Mouse (Mus musculus) limb, embryonic 14.5 days (tissue): ENCODE data around the gene Zranb3. TPM values are rescaled to one million over a fixed set of nuclear protein-coding genes. Genes with fewer than 3 reads are reported as not detected.
"Not testable (repeated sequence)": the region's sequence is repeated elsewhere in the genome, so short reads cannot be mapped to it uniquely, and the experiment has no call there.

Source experiments
- ATAC-seq: fragments of 200-750 bp; cut with Nextera tagmentation; 2 replicates; pipeline ENCODE4 v1.8.0; 2017; ENCODE audit warnings: low read depth, moderate number of reproducible peaks, moderate TSS enrichment; ENCODE audit not compliant: low FRiP score
- DNase-seq: peaks from one replicate; pipeline ENCODE4 v3.0.0-alpha.2; 2015; ENCODE audit warnings: low spot score
- H3K27ac ChIP-seq: fragments of 300-500 bp; sonication (generic); replicated peaks from 2 replicates; pipeline ENCODE4 v1.5.1; 2014; ENCODE audit warnings: low read depth, mild to moderate bottlenecking, low read length, moderate library complexity, mixed read lengths
- H3K27me3 ChIP-seq: fragments of 300-500 bp; sonication (generic); 2 replicates; pipeline ENCODE4 v1.6.1; 2014; ENCODE audit warnings: low read length, mixed read lengths; ENCODE audit not compliant: control insufficient read depth, insufficient read depth
- H3K36me3 ChIP-seq: fragments of 300-500 bp; sonication (generic); 2 replicates; pipeline ENCODE4 v1.6.1; 2014; ENCODE audit warnings: mild to moderate bottlenecking, low read length, moderate library complexity, mixed read lengths; ENCODE audit not compliant: control insufficient read depth, insufficient read depth
- H3K4me1 ChIP-seq: fragments of 300-500 bp; sonication (generic); 2 replicates; pipeline ENCODE4 v1.6.1; 2014; ENCODE audit warnings: antibody characterized with exemption, low read length, mixed read lengths; ENCODE audit not compliant: control insufficient read depth, insufficient read depth
- H3K4me2 ChIP-seq: fragments of 300-500 bp; sonication (generic); replicated peaks from 2 replicates; pipeline ENCODE4 v1.6.1; 2014; ENCODE audit warnings: low read depth, mild to moderate bottlenecking, low read length, moderate library complexity; ENCODE audit not compliant: severe bottlenecking
- H3K4me3 ChIP-seq: fragments of 300-500 bp; sonication (generic); replicated peaks from 2 replicates; pipeline ENCODE4 v1.5.1; 2014; ENCODE audit warnings: low read length
- H3K9ac ChIP-seq: fragments of 300-500 bp; sonication (generic); 2 replicates; pipeline ENCODE4 v1.6.1; 2014; ENCODE audit warnings: mild to moderate bottlenecking, low read depth, low read length, moderate library complexity; ENCODE audit not compliant: severe bottlenecking
- H3K9me3 ChIP-seq: fragments of 300-500 bp; sonication (generic); 2 replicates; pipeline ENCODE4 v1.6.1; 2016; ENCODE audit warnings: low read length; ENCODE audit not compliant: control insufficient read depth
- POLR2A ChIP-seq: fragments of 200-500 bp; IDR thresholded peaks from 2 replicates; pipeline ENCODE4 v1.8.0; 2012; ENCODE audit warnings: inconsistent platforms, mild to moderate bottlenecking, moderate library complexity, borderline replicate concordance; ENCODE audit not compliant: insufficient read depth, insufficient read length; ENCODE audit errors: extremely low read depth
- WGBS: fragments of 180-500 bp; shearing (Covaris S2); extraction: QIAGEN DNeasy Blood & Tissue Kit; methylation state at CpG from one replicate; pipeline ENCODE4 v1.1.7; 2014; 5-methylcytosine and 5-hydroxymethylcytosine counted together
- polyA plus RNA-seq, 2 experiments: library from polyadenylated mRNA; depleted of rRNA in 1 of 2; stranded (reverse) in 1 of 2; unstranded in 1 of 2; fragments of >200 nt; fragmentation: Nextera tagmentation in 1 of 2; extraction: Ambion mirVana in 1 of 2; gene quantifications; 2 replicates each; pipeline versions ENCODE4 v1.2.1 to v1.2.3; 2012 to 2014

Gene Zranb3
- polyA plus RNA-seq, 2 experiments: 6.9 to 13.0 TPM

DNA sequence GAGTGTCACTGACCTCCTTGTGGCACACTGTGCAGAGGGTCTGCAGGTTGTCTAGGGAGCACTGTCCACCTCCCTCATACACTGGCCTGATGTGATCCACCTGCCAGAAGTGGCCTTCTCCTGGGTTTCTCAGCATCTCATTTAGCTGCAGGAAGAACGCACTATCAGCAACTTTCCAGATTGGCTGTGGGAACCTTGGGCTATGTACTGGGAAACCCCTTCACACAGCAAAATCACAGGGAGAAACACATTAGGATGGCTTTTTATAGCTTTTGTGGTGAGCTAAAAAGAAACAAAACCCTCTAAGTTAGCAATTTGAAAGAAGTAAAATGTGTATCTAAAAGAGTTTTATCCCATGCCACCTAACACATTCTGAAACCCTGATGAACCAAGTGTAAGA lies 146.3 kb downstream of the Zranb3 start:
- DNase-seq: no peak
- WGBS: 93% methylated on average over 1 of the region's 1 CpGs
- Histone ChIP-seq H3K4me3 (no peak overlapping the region), H3K27ac (no peak overlapping the region), H3K36me3 (0 out of 2 replicates have a peak, but pooled peaks cover 5% of the 10 kb centered on the region), H3K4me1 (no peaks in the 10 kb centered on the region), H3K9me3 (no peaks in the 10 kb centered on the region), H3K9ac (no peak overlapping the region), H3K4me2 (no peak overlapping the region), H3K27me3 (no peaks in the 10 kb centered on the region)
- TF ChIP-seq POLR2A: no peak
- ATAC-seq: no peak

DNA sequence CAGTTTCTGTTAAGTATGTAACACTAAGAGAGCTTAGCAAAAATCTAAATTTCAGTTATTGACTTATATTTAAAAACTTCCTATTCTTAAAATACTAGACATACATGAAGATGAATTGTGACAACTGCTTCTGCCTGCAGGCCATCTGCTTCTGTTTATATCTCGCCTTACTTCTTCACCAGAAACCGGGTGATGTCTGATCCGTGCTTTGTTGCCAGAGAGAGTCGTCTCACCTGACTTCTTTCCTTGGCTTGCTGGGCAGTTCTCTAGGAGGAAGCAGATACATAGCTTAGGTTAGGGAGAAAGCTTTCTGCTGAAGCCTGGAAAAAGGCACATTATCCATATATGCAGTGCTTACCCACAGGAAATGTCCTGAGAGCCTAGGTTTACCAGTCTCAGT lies 148.0 kb downstream of the Zranb3 start:
- H3K9me3 ChIP-seq: no peaks in the 10 kb centered on the region
- no peaks in the 10 kb centered on the region for H3K36me3 ChIP-seq
- no peak for DNase-seq
- no peak overlapping the region for H3K4me2 ChIP-seq
- ATAC-seq: no peak
- H3K4me1 ChIP-seq: no peaks in the 10 kb centered on the region
- no peaks in the 10 kb centered on the region for H3K27me3 ChIP-seq
- H3K4me3 ChIP-seq: no peak overlapping the region
- H3K9ac ChIP-seq: no peak overlapping the region
- no peak overlapping the region for H3K27ac ChIP-seq
- TF ChIP-seq POLR2A: no peak
- WGBS: 69% methylated on average over 4 of the region's 4 CpGs

DNA sequence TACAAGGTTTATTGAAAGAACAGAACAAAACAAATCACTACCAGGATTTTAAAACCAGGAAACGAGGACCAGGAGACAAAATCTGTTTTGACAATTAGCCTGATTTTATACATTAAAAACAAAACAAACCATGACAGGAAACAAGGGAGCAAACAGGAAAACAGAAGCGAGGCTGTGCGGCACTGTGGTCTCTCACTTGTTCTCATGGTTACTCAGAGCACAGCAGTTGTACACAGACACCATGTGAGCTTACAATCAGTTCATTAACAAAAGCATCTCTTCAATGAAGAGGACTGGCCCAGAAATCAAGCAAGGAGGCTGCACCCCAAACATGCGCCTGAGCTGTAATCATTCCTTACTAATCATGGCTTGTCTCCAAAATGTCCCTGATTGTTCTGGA lies 148.6 kb downstream of the Zranb3 start:
- not testable (repeated sequence) for ATAC-seq, H3K9me3 ChIP-seq, DNase-seq, H3K4me2 ChIP-seq, H3K9ac ChIP-seq, H3K4me3 ChIP-seq, H3K27me3 ChIP-seq, H3K27ac ChIP-seq, H3K36me3 ChIP-seq, H3K4me1 ChIP-seq
- WGBS: 88% methylated on average over 4 of the region's 4 CpGs

DNA sequence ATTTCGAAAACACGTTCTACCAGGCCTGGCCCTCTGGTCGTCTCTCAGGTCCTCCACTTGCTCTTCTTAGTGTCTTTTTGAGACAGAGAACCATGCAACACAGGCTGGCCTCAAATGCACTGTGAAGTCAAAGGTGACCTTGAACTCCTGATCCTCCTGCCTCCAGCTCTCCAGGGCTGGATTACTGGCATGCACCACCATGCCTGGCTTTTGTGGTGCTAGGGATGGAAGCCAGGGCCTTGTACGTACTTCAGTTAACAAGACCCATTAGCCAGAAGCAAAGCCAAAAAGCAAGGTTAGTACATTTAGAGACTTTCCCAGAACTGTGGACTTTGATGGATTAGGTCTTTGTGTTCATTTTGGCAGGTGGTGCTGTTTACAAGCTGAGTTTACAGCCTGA lies 150.6 kb downstream of the Zranb3 start:
- Histone ChIP-seq H3K4me1 (no peaks in the 10 kb centered on the region), H3K9me3 (no peaks in the 10 kb centered on the region), H3K4me3 (no peak overlapping the region), H3K27me3 (no peaks in the 10 kb centered on the region), H3K9ac (no peak overlapping the region), H3K27ac (no peak overlapping the region), H3K36me3 (no peaks in the 10 kb centered on the region), H3K4me2 (no peak overlapping the region)
- 78% methylated on average over 4 of the region's 4 CpGs for WGBS
- DNase-seq: no peak
- no peak for TF ChIP-seq POLR2A
- no peak for ATAC-seq

DNA sequence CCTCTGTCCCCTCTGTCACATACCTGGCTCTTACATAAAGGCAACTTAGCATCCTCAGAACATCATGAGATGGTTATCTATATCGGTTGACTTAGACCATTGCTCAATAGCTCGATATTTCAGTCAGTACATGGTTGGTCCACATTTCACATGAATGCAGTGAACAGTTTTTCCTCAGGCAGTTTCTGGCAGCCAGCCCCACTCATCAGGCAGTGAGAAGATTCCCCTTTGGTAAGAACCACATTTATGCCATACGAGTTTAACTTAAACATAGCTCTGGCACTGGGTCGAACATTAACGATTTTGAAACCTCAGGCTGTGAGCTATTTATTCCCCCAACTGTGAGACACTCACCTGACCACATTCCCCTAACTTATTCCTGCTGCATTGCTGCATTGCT lies 154.1 kb downstream of the Zranb3 start:
- Histone ChIP-seq H3K27ac (no peak overlapping the region), H3K4me2 (no peak overlapping the region), H3K4me3 (no peak overlapping the region), H3K4me1 (no peaks in the 10 kb centered on the region), H3K27me3 (no peaks in the 10 kb centered on the region), H3K9me3 (no peaks in the 10 kb centered on the region), H3K9ac (no peak overlapping the region), H3K36me3 (peaks cover 10% of the 10 kb centered on the region)
- no peak for TF ChIP-seq POLR2A
- WGBS: 84% methylated on average over 5 of the region's 5 CpGs
- DNase-seq (no peak), ATAC-seq (no peak)

DNA sequence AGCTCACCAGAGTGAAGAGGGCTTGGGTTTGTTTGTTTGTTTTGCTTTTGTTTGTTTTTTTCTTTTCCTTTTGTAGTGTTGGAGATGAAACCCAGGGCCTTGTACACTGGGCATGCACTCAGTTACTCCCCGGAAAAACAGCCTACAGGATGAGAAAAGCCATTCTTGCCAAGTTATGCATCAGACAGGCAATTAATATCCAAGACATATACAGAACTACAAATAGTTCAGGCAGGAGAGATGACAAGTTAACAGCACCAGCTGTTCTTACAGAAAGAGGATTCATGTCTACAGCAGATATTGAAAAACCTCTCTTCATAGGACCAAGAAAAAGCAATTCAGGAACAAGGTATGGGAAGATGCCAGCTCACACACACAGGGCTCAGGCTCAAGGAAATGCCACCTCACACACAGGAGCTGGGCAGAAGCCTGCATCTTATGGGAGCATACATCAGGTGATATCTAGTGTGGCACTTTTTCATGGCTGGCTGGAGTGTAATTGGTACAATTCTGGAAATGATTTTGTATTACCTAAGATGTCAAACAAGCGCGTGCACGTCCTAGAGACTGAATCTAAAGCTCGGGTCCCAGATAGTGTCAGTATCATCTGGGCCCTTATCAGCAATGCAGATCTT lies 156.1 kb downstream of the Zranb3 start:
- H3K4me3 ChIP-seq: no peak overlapping the region
- H3K36me3 ChIP-seq: peaks cover 29% of the 10 kb centered on the region
- no peaks in the 10 kb centered on the region for H3K9me3 ChIP-seq
- H3K27ac ChIP-seq: no peak overlapping the region
- DNase-seq: no peak
- no peak for ATAC-seq
- H3K4me1 ChIP-seq: no peaks in the 10 kb centered on the region
- no peak for TF ChIP-seq POLR2A
- H3K27me3 ChIP-seq: no peaks in the 10 kb centered on the region
- 85% methylated on average over 5 of the region's 5 CpGs for WGBS
- H3K9ac ChIP-seq: no peak overlapping the region
- H3K4me2 ChIP-seq: no peak overlapping the region
